Mouse (Mus musculus) embryonic facial prominence, embryonic 11.5 days (tissue): Measurements from ENCODE around the gene Omt2a. TPM values are rescaled to one million over a fixed set of nuclear protein-coding genes. Genes with fewer than 3 reads are reported as not detected.

Source experiments
- ATAC-seq: fragments of 200-750 bp; cut with Nextera tagmentation; replicated peaks from 2 replicates; pipeline ENCODE4 v1.8.0; 2017; ENCODE audit warnings: low read depth; ENCODE audit not compliant: insufficient number of reproducible peaks, low FRiP score, low TSS enrichment
- DNase-seq: peaks from one replicate; pipeline ENCODE4 v3.0.0-alpha.2; 2015; ENCODE audit warnings: low spot score
- H3K27ac ChIP-seq: fragments of 300-500 bp; sonication (generic); replicated peaks from 2 replicates; pipeline ENCODE4 v1.5.1; 2014; ENCODE audit warnings: mild to moderate bottlenecking, low read depth, low read length, control low read depth
- H3K27me3 ChIP-seq: fragments of 300-500 bp; sonication (generic); 2 replicates; pipeline ENCODE4 v1.6.1; 2014; ENCODE audit warnings: mild to moderate bottlenecking, low read length, moderate library complexity, mixed read lengths; ENCODE audit not compliant: control insufficient read depth, insufficient read depth
- H3K36me3 ChIP-seq: fragments of 300-500 bp; sonication (generic); replicated peaks from 2 replicates; pipeline ENCODE4 v1.6.1; 2014; ENCODE audit warnings: low read depth, mild to moderate bottlenecking, low read length, moderate library complexity, mixed read lengths; ENCODE audit not compliant: control insufficient read depth, insufficient read depth
- H3K4me1 ChIP-seq: fragments of 300-500 bp; sonication (generic); 2 replicates; pipeline ENCODE4 v1.6.1; 2014; ENCODE audit warnings: low read length, mixed read lengths; ENCODE audit not compliant: control insufficient read depth, insufficient read depth
- H3K4me2 ChIP-seq: fragments of 300-500 bp; sonication (generic); 2 replicates; pipeline ENCODE4 v1.6.1; 2014; ENCODE audit warnings: low read depth, mild to moderate bottlenecking, control low read depth, low read length, moderate library complexity
- H3K4me3 ChIP-seq: fragments of 300-500 bp; sonication (generic); 2 replicates; pipeline ENCODE4 v1.5.1; 2014; ENCODE audit warnings: low read depth, low read length, control low read depth
- H3K9ac ChIP-seq: fragments of 300-500 bp; sonication (generic); replicated peaks from 2 replicates; pipeline ENCODE4 v1.6.1; 2014; ENCODE audit warnings: mild to moderate bottlenecking, control low read depth, low read length
- H3K9me3 ChIP-seq: fragments of 300-500 bp; sonication (generic); replicated peaks from 2 replicates; pipeline ENCODE4 v1.6.1; 2016; ENCODE audit warnings: mild to moderate bottlenecking, low read length, inconsistent platforms, mixed read lengths; ENCODE audit not compliant: control insufficient read depth
- WGBS: fragments of 180-500 bp; shearing (Covaris S2); extraction: QIAGEN DNeasy Blood & Tissue Kit; methylation state at CpG from one replicate; pipeline ENCODE4 v1.1.7; 2014; 5-methylcytosine and 5-hydroxymethylcytosine counted together
- polyA plus RNA-seq: library from polyadenylated mRNA; unstranded; fragments of >200 nt; fragmentation: Nextera tagmentation; extraction: Ambion mirVana; gene quantifications from 2 replicates; pipeline ENCODE4 v1.2.1, GENCODE M21; 2014

Gene Omt2a
- polyA plus RNA-seq: not detected in 2 replicates

DNA sequence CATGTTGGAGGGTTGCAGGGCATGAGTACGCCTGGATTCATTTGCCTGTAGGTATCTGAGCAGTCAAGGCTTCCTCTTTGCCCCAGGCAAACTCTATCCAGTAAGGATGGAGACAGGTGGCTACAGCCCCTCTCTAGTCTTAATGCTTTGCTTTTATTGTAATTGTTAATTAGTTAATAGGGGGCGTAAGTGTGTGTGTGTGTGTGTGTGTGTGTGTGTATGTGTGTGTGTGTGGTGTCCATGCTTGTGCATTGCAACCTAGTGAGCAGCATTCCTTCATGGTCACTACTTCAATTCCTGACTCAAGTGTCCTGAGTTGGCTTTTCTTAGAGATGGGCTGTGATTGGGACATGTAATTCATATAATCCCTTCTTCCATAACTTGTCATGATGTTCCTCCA is at the start of gene Omt2a:
Omt2a (minus strand) TSS at position 101 of the 400 bp plus-strand sequence.
- Histone ChIP-seq H3K36me3 (no peaks in the 10 kb centered on the region), H3K4me1 (no peaks in the 10 kb centered on the region), H3K27ac (no peak within 1 kb of the TSS), H3K9me3 (no peaks in the 10 kb centered on the region), H3K4me2 (no peak within 1 kb of the TSS), H3K4me3 (no peak within 1 kb of the TSS), H3K9ac (no peak within 1 kb of the TSS), H3K27me3 (no peaks in the 10 kb centered on the region)
- ATAC-seq (no peak), DNase-seq (no peak)
- 81% methylated on average over 2 of the region's 2 CpGs for WGBS

- H3K4me3 ChIP-seq: no peak overlapping the region
- no peaks in the 10 kb centered on the region for H3K9me3 ChIP-seq
- H3K9ac ChIP-seq: no peak overlapping the region
- no peak overlapping the region for H3K4me2 ChIP-seq
- DNase-seq: no peak
- no peaks in the 10 kb centered on the region for H3K27me3 ChIP-seq
- no peaks in the 10 kb centered on the region for H3K36me3 ChIP-seq
- ATAC-seq: no peak
- no peak overlapping the region for H3K27ac ChIP-seq
- H3K4me1 ChIP-seq: no peaks in the 10 kb centered on the region
- WGBS: 68% methylated on average over 6 of the region's 6 CpGs
Measured at GRCm38 (mm10) chr9:78363374-78363773, 48.8 kb upstream of the Omt2a start.

GRCm38 (mm10) chr9:78360484-78360872 is 45.9 kb upstream of the Omt2a start:
- 42% methylated on average over 2 of the region's 2 CpGs for WGBS

GRCm38 (mm10) chr9:78359750-78360483 is 45.3 kb upstream of the Omt2a start:
- Histone ChIP-seq H3K4me1 (no peaks in the 10 kb centered on the region), H3K27me3 (no peaks in the 10 kb centered on the region)

More at GRCm38 (mm10) chr9:78360484-78360872, 45.9 kb upstream of the Omt2a start:
- H3K9ac ChIP-seq: no peak overlapping the region
- H3K9me3 ChIP-seq: no peaks in the 10 kb centered on the region
- no peak overlapping the region for H3K4me3 ChIP-seq
- no peak overlapping the region for H3K4me2 ChIP-seq
- ATAC-seq: no peak
- no peak for DNase-seq
- no peaks in the 10 kb centered on the region for H3K4me1 ChIP-seq
- no peak overlapping the region for H3K27ac ChIP-seq
- H3K27me3 ChIP-seq: no peaks in the 10 kb centered on the region
- H3K36me3 ChIP-seq: no peaks in the 10 kb centered on the region

DNA sequence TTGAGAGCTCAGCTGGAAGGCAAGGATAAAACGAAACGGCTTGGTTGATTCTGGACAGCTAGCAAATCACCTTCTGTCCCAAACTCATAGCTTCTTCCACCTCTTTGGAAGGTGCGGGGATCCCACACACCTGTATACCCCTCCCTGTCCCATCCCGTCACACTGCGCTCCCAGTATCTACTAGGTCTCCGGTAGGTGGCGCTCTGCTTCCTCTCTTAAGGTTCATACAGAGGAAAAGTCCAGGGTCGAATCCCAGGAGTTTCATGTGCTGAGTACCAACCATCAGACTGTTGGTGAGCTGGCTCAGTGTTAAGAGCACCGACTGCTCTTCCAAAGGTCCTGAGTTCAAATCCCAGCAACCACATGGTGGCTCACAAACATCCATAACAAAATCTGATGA is 43.5 kb upstream of the Omt2a start:
- Histone ChIP-seq H3K36me3 (no peaks in the 10 kb centered on the region), H3K4me3 (no peak overlapping the region), H3K9me3 (no peaks in the 10 kb centered on the region), H3K4me2 (no peak overlapping the region), H3K27ac (no peak overlapping the region), H3K27me3 (no peaks in the 10 kb centered on the region), H3K9ac (no peak overlapping the region), H3K4me1 (no peaks in the 10 kb centered on the region)
- DNase-seq (peak; percentile 83), ATAC-seq (no peak)
- WGBS: 14% methylated on average over 9 of the region's 9 CpGs

More at GRCm38 (mm10) chr9:78359750-78360483, 45.3 kb upstream of the Omt2a start:
- H3K4me3 ChIP-seq: no peak overlapping the region
- H3K9me3 ChIP-seq: no peaks in the 10 kb centered on the region
- no peak overlapping the region for H3K4me2 ChIP-seq
- DNase-seq (no peak), ATAC-seq (no peak)
- H3K27ac ChIP-seq: no peak overlapping the region
- H3K36me3 ChIP-seq: no peaks in the 10 kb centered on the region
- 75% methylated on average over 6 of the region's 6 CpGs for WGBS
- no peak overlapping the region for H3K9ac ChIP-seq

DNA sequence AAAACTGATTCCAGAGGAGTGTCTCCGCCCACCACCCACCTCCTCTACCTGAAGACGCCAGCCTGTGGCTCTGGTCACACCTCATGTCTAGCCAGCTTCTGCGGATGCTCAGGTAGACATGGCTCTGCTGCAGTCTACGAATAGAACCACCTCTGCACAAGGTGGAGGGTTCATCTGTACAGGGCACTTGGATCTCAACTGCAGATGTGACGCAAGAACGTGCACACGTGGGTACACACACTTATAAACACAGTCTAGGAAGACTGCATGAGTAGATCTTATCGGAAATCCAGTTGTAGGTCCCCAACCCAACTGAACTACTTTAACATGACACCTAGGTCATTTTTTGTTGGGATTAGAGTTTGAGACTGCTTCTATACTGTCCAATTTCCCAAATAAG is 41.0 kb upstream of the Omt2a start, which contains the start of gene Gsta2:
Gsta2 (minus strand) TSS at position 178 of the 400 bp plus-strand sequence.
- ATAC-seq (no peak), DNase-seq (no peak)
- no peaks in the 10 kb centered on the region for H3K9me3 ChIP-seq
- no peak within 1 kb of the TSS for H3K27ac ChIP-seq
- H3K9ac ChIP-seq: no peak within 1 kb of the TSS
- WGBS: 90% methylated on average over 8 of the region's 8 CpGs
- no peak within 1 kb of the TSS for H3K4me3 ChIP-seq
- no peaks in the 10 kb centered on the region for H3K27me3 ChIP-seq
- no peak within 1 kb of the TSS for H3K4me2 ChIP-seq
- H3K36me3 ChIP-seq: no peaks in the 10 kb centered on the region
- H3K4me1 ChIP-seq: no peaks in the 10 kb centered on the region

DNA sequence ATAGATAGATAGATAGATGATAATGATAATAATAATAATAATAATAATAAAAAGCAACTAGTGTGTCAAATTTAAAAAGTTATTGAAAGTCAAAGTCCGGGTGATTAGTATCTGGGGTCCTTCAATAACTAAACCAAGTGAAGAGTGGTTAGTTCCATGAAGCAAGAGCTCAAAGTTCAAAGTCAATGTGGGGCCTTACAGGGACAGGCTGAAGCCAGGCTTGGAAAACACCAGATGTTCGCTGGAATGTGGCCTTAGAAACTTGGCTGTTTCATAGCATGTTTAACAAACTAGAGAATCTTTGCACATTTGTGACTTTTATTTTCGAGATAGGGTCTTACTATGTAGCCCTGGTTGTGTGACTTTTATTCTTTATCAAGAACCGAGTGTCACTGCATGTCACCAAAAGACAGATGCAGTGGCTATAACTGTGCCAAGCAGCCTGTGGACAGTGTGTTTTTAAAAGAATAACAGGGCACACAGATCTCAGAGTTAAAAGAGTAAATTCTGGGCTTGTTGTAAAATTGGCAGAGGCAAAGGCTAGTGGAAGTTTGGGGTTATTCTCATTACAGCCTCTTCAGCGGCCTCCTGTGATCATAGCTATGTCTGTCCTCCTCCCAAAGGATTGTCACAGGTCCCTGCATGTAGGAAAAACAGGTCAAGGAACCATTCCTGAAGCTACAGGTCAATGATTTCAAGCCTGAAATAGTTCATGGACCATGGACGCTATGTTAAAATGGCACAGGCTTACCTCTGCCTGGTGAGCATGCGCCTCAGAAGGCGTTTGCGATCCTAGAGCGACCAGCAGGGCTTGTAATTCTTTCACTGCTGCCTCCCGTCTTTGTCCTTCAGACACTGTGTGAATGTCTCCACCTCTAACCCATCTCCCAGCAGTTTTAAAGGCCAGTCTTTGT is 40.3 kb upstream of the Omt2a start:
- ATAC-seq (no peak), DNase-seq (no peak)
- H3K9me3 ChIP-seq: no peaks in the 10 kb centered on the region
- no peaks in the 10 kb centered on the region for H3K4me1 ChIP-seq
- H3K4me2 ChIP-seq: no peak overlapping the region
- no peaks in the 10 kb centered on the region for H3K36me3 ChIP-seq
- H3K27ac ChIP-seq: no peak overlapping the region
- H3K9ac ChIP-seq: no peak overlapping the region
- H3K4me3 ChIP-seq: no peak overlapping the region
- WGBS: 83% methylated on average over 11 of the region's 11 CpGs
- H3K27me3 ChIP-seq: no peaks in the 10 kb centered on the region
